Mouse (Mus musculus): ENCODE results near the gene Mrm3.

Mrm3 gene

GRCm38 (mm10) chr11:76291960-76292359 is 48.4 kb downstream of the Mrm3 start:
- no peak for DNase-seq

- DNase-seq = no peak
These were observed 48.9 kb downstream of the Mrm3 start for GRCm38 (mm10) chr11:76292398-76292797.

GRCm38 (mm10) chr11:76292831-76293230 is 49.3 kb downstream of the Mrm3 start:
- DNase-seq = no peak

GRCm38 (mm10) chr11:76294078-76294477 is 50.6 kb downstream of the Mrm3 start:
- DNase-seq = no peak

DNA sequence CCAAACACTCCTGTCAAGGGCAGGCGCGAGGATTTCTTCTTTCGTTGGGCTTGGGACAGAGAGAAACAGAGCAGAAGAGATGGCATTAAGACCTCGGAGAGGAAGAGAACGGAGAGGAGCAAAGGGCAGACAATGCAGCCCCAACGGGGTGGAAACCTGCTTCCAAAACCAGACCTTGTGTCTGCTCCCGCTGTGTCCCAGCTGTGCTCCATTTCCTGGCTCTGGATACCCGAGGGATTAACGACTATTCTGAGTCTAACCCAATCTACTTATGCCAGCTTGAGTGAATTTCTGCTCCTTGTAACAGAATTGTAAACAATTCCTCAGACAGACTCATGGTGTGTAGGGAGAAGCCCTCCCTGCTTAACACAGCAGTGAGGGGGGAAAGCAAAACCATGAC is 51.3 kb downstream of the Mrm3 start:
- no peak for DNase-seq

DNA sequence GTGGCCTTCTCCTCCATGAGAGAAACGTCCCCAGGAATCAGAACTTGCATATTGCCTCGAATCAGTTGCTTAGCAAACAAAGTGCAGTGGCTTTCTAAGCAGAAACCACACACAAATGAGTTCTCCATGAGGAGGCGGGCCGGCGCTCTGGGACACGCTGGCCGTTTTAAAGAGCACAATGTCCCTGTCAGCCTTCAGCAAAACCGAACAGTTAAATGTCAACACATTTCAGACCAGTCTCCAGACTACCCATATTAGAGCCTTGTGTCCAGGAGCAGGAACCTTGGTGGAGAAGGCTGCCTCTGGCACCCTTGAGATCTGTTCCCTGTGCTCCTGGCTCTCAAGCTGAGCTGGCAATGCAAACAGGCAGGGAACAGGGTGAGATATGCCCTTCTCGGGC is 53.7 kb downstream of the Mrm3 start:
- DNase-seq = no peak

- no peak for DNase-seq
These were observed 55.0 kb downstream of the Mrm3 start for GRCm38 (mm10) chr11:76298457-76299000.

Data from right cerebral cortex, postnatal 25 days (tissue).